Mouse (Mus musculus): ENCODE data around the gene Synpo2. TPM values are rescaled to one million over a fixed set of nuclear protein-coding genes. Genes with fewer than 3 reads are reported as not detected.
A peak's percentile ranks its signal among the peaks of the same experiment; 100 is the strongest.

Synpo2 gene
- polyA plus RNA-seq, 1 experiment from 2014 or later = 0.90 TPM

DNA sequence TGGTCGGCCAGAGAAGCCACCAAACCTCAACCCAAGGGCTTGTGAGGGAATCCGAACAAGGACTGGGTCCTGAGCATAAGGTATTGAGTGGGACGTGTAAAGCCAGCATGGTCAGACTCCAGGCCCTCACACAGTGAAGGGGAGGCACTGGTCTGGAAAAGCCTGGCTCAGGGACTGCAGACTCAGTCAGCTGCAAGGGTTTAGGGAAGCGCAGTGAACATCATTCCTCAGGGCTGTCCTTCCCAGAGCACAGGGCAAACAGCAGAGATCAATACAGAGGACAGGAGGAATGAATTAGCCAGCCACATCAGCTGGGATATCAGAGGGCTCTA lies 72.8 kb downstream of the Synpo2 start:
- Histone ChIP-seq H3K4me2 (ENCODE audit: low read length) (no peak overlapping the region), H3K9ac (replicated peaks; ENCODE audit: low read depth, low read length) (no peak overlapping the region), H3K27me3 (replicated peaks; ENCODE audit: control insufficient read depth, insufficient read depth, low read length) (no peaks in the 10 kb centered on the region), H3K4me3 (replicated peaks; ENCODE audit: low read length) (no peak overlapping the region), H3K9me3 (ENCODE audit: control insufficient read depth, low read length) (no peaks in the 10 kb centered on the region), H3K27ac (ENCODE audit: low read length) (no peak overlapping the region), H3K36me3 (ENCODE audit: control insufficient read depth, insufficient read depth) (no peaks in the 10 kb centered on the region), H3K4me1 (replicated peaks; ENCODE audit: control insufficient read depth, insufficient read depth, low read length) (no peaks in the 10 kb centered on the region)
- WGBS = 64% methylated on average over 4 of the region's 4 CpGs
- ATAC-seq = no peak

DNA sequence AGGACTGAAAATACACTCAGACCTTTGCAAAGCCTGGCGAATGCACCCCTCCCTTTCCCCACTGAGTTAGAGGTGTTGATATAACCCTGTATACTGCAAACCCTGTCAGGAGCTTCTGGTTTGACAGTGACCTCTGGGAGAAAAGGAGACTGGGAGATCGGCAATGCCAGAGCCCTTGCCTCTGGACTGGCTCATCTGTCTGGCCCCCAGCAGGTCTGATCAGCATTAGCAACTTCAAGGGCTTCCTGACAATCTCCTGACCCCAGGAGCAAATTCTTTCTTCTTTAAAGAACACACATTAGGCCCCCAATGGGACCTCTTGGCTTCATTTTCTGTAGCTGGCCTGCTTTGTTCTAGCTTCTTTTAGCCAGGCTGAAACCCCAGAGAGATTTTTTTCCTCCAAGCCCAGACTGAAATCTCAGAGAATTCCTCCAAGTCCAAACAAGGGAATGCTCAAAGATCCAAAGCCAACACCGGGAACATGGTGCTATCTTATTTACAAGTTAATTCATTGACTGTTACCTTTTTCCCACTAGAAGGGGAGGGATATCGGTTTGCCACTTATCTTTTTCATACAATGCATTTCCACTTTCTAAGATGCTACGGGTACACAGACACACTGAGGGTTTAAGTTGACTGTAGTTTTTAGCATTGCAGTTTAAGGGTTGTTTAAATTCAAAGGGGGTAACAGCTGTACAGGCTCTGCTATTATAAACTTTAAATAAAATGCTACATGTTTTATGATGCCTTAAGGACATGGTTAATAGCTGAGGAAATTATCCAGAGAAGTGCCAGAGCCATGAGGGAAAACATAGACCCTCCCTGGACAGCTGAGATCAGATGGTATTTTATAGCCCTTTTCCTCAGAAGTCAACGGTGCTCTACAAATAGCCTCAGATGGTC lies 73.4 kb downstream of the Synpo2 start:
- H3K4me1 ChIP-seq (replicated peaks; ENCODE audit: control insufficient read depth, insufficient read depth, low read length) = no peaks in the 10 kb centered on the region
- H3K9me3 ChIP-seq (ENCODE audit: control insufficient read depth, low read length) = no peaks in the 10 kb centered on the region
- H3K9ac ChIP-seq (replicated peaks; ENCODE audit: low read depth, low read length) = no peak overlapping the region
- no peaks in the 10 kb centered on the region for H3K27me3 ChIP-seq (replicated peaks; ENCODE audit: control insufficient read depth, insufficient read depth, low read length)
- 47% methylated on average over 6 of the region's 6 CpGs for WGBS
- H3K4me2 ChIP-seq (ENCODE audit: low read length) = no peak overlapping the region
- no peak for ATAC-seq
- no peaks in the 10 kb centered on the region for H3K36me3 ChIP-seq (ENCODE audit: control insufficient read depth, insufficient read depth)
- no peak overlapping the region for H3K4me3 ChIP-seq (replicated peaks; ENCODE audit: low read length)
- H3K27ac ChIP-seq (ENCODE audit: low read length) = no peak overlapping the region

DNA sequence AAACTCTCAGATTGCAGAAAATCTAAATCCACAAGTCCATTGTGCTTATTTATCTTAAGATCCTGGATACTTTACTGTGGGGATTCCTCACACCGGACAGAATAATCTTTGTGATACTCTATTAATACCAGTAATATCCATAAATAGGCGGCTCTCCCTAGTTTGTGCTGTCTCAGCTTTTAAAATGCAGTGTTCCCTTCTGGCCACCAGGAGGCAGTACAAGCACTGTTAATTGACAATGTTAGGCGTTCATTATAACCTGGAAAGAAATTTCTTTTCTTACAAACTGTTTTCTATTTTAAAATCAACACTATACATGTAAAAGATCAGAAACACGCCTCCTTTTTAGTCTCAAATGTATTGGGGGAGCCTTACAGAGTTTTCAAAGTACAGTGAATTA lies 75.2 kb downstream of the Synpo2 start:
- Histone ChIP-seq H3K27me3 (replicated peaks; ENCODE audit: control insufficient read depth, insufficient read depth, low read length) (no peaks in the 10 kb centered on the region), H3K9me3 (ENCODE audit: control insufficient read depth, low read length) (no peaks in the 10 kb centered on the region), H3K4me3 (replicated peaks; ENCODE audit: low read length) (no peak overlapping the region), H3K9ac (replicated peaks; ENCODE audit: low read depth, low read length) (no peak overlapping the region), H3K36me3 (ENCODE audit: control insufficient read depth, insufficient read depth) (no peaks in the 10 kb centered on the region), H3K4me1 (replicated peaks; ENCODE audit: control insufficient read depth, insufficient read depth, low read length) (no peaks in the 10 kb centered on the region), H3K27ac (ENCODE audit: low read length) (no peak overlapping the region), H3K4me2 (ENCODE audit: low read length) (no peak overlapping the region)
- 0 out of 2 replicates have a peak, but pooled peaks have one; percentile 47 for ATAC-seq
- 11% methylated on average over 4 of the region's 4 CpGs for WGBS

DNA sequence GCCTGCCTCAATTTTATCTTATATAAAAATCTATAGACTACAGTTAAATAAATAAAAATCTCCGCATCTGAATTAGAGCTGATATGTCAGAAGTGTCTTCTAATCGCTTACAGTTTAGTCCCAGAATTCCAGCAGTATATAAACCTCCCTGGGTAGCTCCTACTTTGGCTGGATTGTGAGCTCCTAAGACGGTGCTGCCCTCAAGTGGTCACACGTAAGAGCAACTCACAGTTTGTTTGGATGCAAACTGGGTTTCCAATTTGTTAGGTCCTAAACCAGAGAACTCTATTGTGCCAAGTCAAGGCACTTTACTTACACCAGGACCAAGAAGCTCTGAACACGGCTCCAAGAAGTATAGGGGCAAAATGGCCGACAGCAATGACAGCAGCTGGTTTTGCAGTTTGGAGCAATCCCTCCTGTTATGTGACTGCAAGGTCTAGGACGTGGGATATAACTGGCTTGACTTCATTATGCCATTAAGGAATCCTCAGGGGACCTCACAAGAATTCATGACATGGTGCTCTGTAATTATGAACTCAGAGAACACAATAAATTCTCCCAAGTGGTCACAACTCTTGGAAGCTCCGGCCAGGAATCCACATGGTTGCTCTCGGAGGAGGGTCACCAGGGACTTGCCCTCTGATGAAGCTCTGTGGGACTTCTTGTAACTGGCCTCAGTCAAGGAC lies 76.7 kb downstream of the Synpo2 start:
- H3K4me3 ChIP-seq (replicated peaks; ENCODE audit: low read length) = no peak overlapping the region
- no peaks in the 10 kb centered on the region for H3K4me1 ChIP-seq (replicated peaks; ENCODE audit: control insufficient read depth, insufficient read depth, low read length)
- H3K27ac ChIP-seq (ENCODE audit: low read length) = no peak overlapping the region
- no peak overlapping the region for H3K4me2 ChIP-seq (ENCODE audit: low read length)
- no peaks in the 10 kb centered on the region for H3K9me3 ChIP-seq (ENCODE audit: control insufficient read depth, low read length)
- 42% methylated on average over 9 of the region's 9 CpGs for WGBS
- H3K9ac ChIP-seq (replicated peaks; ENCODE audit: low read depth, low read length) = no peak overlapping the region
- ATAC-seq = peak; percentile 82
- no peaks in the 10 kb centered on the region for H3K27me3 ChIP-seq (replicated peaks; ENCODE audit: control insufficient read depth, insufficient read depth, low read length)
- no peaks in the 10 kb centered on the region for H3K36me3 ChIP-seq (ENCODE audit: control insufficient read depth, insufficient read depth)

DNA sequence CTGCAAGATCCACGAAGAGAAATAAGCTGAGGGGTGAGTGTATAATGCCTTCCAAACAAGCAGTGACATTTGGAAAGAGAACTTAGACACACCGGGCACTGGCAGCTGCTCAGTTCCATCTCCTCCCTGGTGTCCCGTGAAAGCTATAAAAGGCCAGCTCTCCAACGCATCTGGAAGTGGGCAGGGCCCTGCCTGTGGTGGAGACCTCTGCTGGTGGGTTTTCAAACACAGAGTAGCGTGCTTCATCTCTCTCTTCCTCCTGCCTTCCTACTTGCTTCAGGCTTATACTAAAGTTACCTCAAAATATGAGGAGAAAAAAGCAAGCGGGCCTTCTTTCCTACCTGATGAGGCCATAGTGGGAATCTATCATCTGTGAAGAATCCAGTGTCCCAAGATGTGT lies 77.4 kb downstream of the Synpo2 start:
- H3K4me2 ChIP-seq (ENCODE audit: low read length) = no peak overlapping the region
- H3K9me3 ChIP-seq (ENCODE audit: control insufficient read depth, low read length) = no peaks in the 10 kb centered on the region
- no peak for ATAC-seq
- H3K4me1 ChIP-seq (replicated peaks; ENCODE audit: control insufficient read depth, insufficient read depth, low read length) = no peaks in the 10 kb centered on the region
- H3K27ac ChIP-seq (ENCODE audit: low read length) = no peak overlapping the region
- no peaks in the 10 kb centered on the region for H3K36me3 ChIP-seq (ENCODE audit: control insufficient read depth, insufficient read depth)
- no peak overlapping the region for H3K4me3 ChIP-seq (replicated peaks; ENCODE audit: low read length)
- no peak overlapping the region for H3K9ac ChIP-seq (replicated peaks; ENCODE audit: low read depth, low read length)
- WGBS = 44% methylated on average over 6 of the region's 6 CpGs
- no peaks in the 10 kb centered on the region for H3K27me3 ChIP-seq (replicated peaks; ENCODE audit: control insufficient read depth, insufficient read depth, low read length)

DNA sequence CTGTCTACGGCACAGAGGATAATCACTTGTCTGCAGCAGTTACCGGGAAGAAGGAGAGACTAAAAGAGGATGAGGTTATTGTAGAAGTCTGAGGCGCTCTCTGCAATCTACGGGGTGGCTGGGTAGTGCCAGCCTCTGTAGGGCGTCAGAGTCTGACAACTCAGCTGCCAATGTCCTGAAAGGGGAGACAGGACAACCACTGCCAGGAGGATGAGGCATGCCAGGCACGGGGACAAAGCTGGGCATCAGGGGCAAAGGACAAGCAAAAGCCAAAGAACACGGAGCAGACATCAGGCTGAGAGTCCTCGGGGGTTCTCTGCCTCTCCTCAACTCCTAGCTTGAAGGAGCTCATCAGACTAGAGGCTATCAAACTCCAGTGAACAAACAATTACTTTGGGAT lies 82.6 kb downstream of the Synpo2 start:
- Histone ChIP-seq H3K27ac (ENCODE audit: low read length) (no peak overlapping the region), H3K27me3 (replicated peaks; ENCODE audit: control insufficient read depth, insufficient read depth, low read length) (no peaks in the 10 kb centered on the region), H3K9ac (replicated peaks; ENCODE audit: low read depth, low read length) (no peak overlapping the region), H3K9me3 (ENCODE audit: control insufficient read depth, low read length) (no peaks in the 10 kb centered on the region), H3K4me3 (replicated peaks; ENCODE audit: low read length) (no peak overlapping the region), H3K4me2 (ENCODE audit: low read length) (no peak overlapping the region), H3K36me3 (ENCODE audit: control insufficient read depth, insufficient read depth) (no peaks in the 10 kb centered on the region), H3K4me1 (replicated peaks; ENCODE audit: control insufficient read depth, insufficient read depth, low read length) (no peaks in the 10 kb centered on the region)
- 79% methylated on average over 8 of the region's 8 CpGs for WGBS
- ATAC-seq = no peak

DNA sequence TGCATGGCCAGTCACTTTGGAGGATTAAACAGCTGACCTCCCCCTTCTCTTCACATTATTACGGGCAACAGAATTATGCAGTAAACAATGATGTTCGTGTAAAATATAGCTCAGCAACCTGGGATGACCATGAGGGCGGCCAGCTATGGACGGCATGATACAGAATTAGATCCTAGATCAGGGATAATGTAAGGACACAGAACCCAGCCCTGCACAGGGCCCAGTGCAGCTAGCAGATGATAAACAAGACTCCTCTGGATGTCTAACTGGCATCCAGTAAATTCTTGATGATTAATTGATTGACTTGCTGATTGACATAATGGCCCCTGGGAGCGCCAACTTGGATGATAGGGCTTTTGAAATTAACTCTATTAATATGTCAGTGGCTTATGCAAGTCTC lies 83.0 kb downstream of the Synpo2 start:
- Histone ChIP-seq H3K27me3 (replicated peaks; ENCODE audit: control insufficient read depth, insufficient read depth, low read length) (no peaks in the 10 kb centered on the region), H3K36me3 (ENCODE audit: control insufficient read depth, insufficient read depth) (no peaks in the 10 kb centered on the region), H3K9ac (replicated peaks; ENCODE audit: low read depth, low read length) (no peak overlapping the region), H3K4me3 (replicated peaks; ENCODE audit: low read length) (no peak overlapping the region), H3K9me3 (ENCODE audit: control insufficient read depth, low read length) (no peaks in the 10 kb centered on the region), H3K27ac (ENCODE audit: low read length) (no peak overlapping the region), H3K4me2 (ENCODE audit: low read length) (no peak overlapping the region), H3K4me1 (replicated peaks; ENCODE audit: control insufficient read depth, insufficient read depth, low read length) (no peaks in the 10 kb centered on the region)
- 89% methylated on average over 5 of the region's 5 CpGs for WGBS
- no peak for ATAC-seq

DNA sequence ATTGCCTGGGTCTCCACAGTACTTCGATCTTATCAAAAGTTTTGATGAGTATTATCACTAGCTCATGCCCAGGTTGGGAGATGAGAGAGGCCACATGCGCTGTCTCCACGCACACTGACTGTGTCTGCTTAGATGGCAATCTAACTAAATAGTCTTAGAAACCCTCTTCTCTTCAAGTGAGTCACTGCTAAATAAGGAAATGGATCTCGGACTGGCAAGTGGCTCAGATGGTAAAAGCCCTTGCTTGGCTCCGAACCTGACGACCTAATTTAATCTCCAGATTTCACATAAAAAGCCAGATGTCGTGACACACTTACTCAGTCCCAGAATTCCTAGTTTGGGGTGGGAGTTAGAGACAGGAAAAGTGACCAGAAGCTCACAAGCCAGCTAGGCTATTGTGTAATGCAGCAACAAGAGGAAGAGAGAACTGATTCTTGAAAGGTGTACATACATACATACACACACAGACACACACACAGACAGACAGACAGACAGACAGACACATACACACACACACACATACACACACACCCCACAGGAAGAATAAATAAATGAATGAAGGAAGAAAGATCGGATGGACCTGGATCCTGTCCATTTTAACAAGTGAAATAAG lies 85.3 kb downstream of the Synpo2 start:
- WGBS = 76% methylated on average over 8 of the region's 8 CpGs
- H3K9ac ChIP-seq (replicated peaks; ENCODE audit: low read depth, low read length) = no peak overlapping the region
- no peaks in the 10 kb centered on the region for H3K4me1 ChIP-seq (replicated peaks; ENCODE audit: control insufficient read depth, insufficient read depth, low read length)
- H3K9me3 ChIP-seq (ENCODE audit: control insufficient read depth, low read length) = no peaks in the 10 kb centered on the region
- no peak for ATAC-seq
- no peak overlapping the region for H3K4me2 ChIP-seq (ENCODE audit: low read length)
- H3K4me3 ChIP-seq (replicated peaks; ENCODE audit: low read length) = no peak overlapping the region
- H3K36me3 ChIP-seq (ENCODE audit: control insufficient read depth, insufficient read depth) = no peaks in the 10 kb centered on the region
- H3K27me3 ChIP-seq (replicated peaks; ENCODE audit: control insufficient read depth, insufficient read depth, low read length) = no peaks in the 10 kb centered on the region
- no peak overlapping the region for H3K27ac ChIP-seq (ENCODE audit: low read length)

DNA sequence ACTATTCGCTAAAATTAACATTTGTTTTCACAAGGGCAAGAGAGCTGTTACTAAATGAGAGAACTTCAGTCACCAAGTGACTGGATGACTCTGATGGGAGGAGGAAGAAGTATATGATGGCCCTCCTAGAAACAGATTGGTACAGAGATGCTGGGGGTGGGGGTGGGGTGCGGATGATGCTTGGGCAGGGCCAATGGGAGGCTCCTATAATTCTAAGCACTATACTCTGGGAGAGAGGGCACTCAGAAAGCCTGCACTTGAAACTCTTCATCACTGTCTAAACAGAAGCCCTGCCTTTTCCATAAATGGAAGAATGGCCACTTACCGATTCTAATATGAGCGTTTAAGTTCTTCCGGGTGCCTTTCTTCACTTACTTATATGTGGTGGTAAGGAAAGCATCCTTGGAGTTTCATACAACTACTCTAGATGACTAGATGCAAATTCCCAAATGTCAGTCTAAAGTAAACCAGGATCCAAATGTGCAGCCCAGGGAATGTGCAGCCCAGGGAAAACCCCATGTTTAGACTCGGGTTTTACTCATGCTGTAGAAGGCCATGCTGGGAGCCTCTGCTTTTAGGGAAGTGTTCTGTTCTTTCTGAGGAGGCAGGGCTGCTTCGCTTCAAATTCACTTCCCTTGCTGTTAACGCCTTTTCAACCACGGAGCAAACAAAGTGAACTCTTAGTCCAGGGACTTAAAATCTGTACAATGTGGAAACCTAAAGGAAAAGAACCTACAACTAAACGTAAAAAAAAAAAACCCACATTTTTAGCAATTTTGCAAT lies 86.4 kb downstream of the Synpo2 start:
- WGBS = 79% methylated on average over 10 of the region's 10 CpGs
- no peak overlapping the region for H3K27ac ChIP-seq (ENCODE audit: low read length)
- H3K4me3 ChIP-seq (replicated peaks; ENCODE audit: low read length) = no peak overlapping the region
- H3K4me1 ChIP-seq (replicated peaks; ENCODE audit: control insufficient read depth, insufficient read depth, low read length) = no peaks in the 10 kb centered on the region
- ATAC-seq = no peak
- no peaks in the 10 kb centered on the region for H3K36me3 ChIP-seq (ENCODE audit: control insufficient read depth, insufficient read depth)
- H3K9ac ChIP-seq (replicated peaks; ENCODE audit: low read depth, low read length) = no peak overlapping the region
- H3K9me3 ChIP-seq (ENCODE audit: control insufficient read depth, low read length) = no peaks in the 10 kb centered on the region
- H3K4me2 ChIP-seq (ENCODE audit: low read length) = no peak overlapping the region
- H3K27me3 ChIP-seq (replicated peaks; ENCODE audit: control insufficient read depth, insufficient read depth, low read length) = no peaks in the 10 kb centered on the region
